Mouse (Mus musculus) monocyte, adult 2 months (primary cell): ENCODE results near the gene Rpl36a.
"Not testable (repeated sequence)": the region's sequence is repeated elsewhere in the genome, so short reads cannot be mapped to it uniquely, and the experiment has no call there.

Experiments used
- DNase-seq, 2 experiments: peaks; one replicate each; pipeline ENCODE4 v3.0.0; 2022; ENCODE audit warnings: low spot score in 2 of 2, low read depth in 1 of 2

Gene Rpl36a

DNA sequence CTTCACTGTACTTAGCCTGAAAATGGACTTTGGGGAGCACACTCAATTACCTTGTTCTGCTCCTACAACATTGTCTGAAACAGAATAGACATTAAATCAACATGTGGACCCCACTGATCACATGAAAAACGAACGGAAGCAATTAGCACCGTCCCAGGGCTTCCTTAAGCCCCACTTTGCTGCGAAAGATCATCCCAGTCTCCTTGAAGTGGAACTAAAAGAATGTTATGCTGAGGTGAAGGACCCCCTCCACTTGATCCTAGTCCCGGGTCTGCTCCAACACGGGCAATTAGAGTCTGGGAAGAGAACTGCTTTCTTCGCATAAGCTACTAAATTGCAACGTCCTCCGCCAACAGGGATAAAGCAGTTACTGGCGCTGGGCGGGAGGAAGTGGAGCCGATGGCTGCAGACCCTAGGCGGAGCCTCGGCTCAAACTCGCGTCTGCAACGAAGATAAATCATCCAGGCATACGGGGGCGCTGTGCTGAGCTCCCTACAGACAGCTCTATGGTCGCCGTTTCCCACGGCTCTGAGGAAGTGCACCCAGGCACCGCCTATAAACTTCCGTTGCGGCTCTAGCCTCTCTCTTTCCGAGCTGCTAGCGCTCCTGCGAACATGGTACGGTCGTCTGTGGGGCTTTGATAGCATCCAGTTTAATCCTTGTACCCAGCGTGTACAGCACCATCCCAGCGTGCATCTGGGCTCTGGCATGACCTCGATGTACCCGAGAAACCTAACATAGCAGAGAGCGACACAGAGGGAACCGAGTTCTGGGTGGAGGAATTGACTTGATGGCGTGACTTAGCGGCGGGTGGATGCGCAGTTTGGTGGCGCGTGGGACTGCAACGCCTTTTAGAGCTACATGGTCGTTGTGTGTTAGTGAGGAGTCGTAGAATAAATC is at the start of gene Rpl36a:
Rpl36a (plus strand) TSS at position 552 of the 900 bp plus-strand sequence.
- peak; percentile 71 to 89 for DNase-seq

- DNase-seq, result not testable (repeated sequence)
These were observed 45.7 kb upstream of the Rpl36a start for GRCm38 (mm10) chrX:134539795-134540194.

- DNase-seq, result no peak
These were observed 44.9 kb upstream of the Rpl36a start for GRCm38 (mm10) chrX:134540414-134541135.

DNA sequence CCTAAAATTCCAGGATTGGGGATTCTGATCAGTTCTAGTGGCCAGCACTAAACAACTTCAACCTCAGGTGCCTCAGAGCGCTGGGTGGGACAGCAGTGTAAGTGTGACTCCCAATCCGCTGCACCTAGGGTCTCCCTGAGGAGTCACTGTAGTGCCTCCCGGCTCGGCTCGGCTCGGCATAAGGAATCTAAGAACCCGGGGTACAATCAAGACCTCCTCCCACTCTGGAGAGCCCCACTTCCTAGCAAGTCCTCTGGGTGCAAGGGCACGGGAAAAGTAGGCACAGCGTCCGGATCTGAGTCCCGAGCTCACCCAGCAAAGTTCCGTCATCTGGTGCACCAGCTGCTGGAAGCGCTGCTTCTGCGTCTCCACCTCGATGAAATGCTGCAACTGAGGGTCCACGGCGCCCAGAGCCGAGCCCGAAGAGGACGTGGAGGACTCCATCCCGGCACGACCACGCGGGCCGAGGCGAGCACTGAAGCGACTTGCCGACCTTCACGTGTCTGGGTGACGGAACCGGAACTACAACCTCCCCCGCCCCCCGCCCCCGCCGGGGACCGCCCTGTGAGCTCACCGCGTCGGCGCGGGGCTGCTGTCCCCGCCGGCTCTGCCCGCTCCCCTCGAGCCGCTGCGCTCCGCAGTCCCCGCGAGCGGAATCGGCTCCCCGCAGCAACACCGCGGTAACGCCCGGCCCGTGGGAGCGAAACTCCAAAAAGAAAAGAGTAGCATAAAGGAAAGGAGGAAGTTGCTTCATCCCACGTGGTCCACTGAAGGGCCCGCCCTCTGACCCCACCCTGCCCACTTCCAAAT is 44.1 kb upstream of the Rpl36a start, which contains the start of gene Timm8a1:
Timm8a1 (minus strand) TSS at position 721 of the 810 bp plus-strand sequence.
- DNase-seq, result peak; percentile 7 to 62

- DNase-seq, result no peak
These were observed 43.5 kb upstream of the Rpl36a start for GRCm38 (mm10) chrX:134541955-134542308.

DNA sequence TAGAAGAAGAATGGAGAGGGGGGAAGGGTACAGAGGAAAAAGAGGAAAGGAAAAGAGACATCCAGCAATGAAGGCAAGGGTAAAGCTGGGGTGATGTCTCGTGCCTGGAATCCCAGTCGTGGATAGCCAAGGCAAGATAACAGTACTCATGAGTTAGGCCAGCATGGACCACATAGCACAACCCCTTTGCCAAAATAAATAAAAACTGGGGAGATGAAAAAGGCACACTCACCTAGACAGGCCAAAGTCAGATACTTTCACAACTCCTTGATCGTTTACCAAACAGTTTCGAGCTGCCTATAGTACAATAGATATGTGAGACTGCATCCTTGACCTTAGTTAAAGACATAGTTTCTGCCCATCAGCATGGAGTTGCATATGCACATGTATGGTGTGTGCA is 38.1 kb upstream of the Rpl36a start:
- DNase-seq, result no peak

DNA sequence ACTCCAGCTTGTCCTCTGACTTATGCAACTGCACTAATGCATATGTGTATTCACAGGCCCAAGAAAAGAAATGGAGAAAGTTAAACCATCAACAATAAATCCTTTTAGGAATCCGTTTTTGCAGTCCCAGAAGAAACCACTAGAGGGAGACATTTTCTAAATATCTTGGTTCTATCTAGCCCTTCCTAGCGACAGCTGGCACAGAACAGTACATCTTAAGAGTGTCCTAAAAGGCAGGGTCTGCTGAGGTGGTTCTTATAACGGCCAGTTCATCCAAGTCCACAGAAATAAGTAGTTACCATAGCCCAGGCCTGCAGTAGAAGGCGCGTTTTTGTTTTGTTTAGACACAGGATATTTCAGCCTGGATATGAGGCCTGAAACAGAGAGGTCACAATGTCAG is 34.6 kb upstream of the Rpl36a start:
- DNase-seq, result no peak

DNA sequence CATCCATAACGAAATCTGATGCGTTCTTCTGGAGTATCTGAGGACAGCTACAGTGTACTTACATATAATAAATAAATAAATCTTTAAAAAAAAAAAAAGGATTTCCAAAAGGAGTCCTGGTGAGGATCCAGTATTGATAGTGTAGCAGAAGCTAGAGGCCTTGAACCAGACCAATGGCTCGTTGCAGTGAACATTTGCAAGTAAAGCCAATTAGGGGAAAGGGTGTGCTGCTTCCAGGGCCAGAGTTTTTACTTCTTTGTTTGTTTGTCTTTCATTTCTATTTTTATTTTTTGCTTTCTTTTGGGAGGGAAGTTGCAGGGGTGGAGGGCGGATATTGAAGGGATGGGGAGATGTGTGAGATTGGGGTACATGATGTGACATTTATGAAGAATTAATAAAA is 32.1 kb upstream of the Rpl36a start:
- DNase-seq, result no peak

GRCm38 (mm10) chrX:134554425-134554824 is 31.0 kb upstream of the Rpl36a start:
- no peak for DNase-seq

DNA sequence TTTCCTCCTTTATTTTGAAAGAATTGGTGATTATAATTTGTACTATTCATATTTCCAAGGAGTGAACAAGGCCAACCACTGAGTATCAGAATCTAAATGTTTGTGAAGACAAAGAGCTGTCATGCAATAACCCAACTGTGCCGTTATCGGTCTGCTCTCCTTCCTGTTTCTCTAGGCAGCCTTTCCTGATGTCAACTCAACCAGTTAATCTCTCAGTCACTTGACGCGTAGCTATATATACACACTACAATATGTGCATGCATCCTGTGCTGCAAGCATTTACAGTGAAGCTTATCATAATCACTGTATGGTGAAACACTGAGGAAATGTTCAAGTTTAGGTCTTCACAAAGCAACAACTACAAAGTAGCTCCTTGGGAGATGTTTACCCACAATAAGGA is 21.1 kb upstream of the Rpl36a start:
- no peak for DNase-seq

- no peak for DNase-seq
These were observed 18.8 kb upstream of the Rpl36a start for GRCm38 (mm10) chrX:134566536-134567222.

GRCm38 (mm10) chrX:134577896-134578295 is 7.6 kb upstream of the Rpl36a start:
- no peak for DNase-seq

- no peak for DNase-seq
These were observed 4.7 kb upstream of the Rpl36a start for GRCm38 (mm10) chrX:134580528-134581305.

DNA sequence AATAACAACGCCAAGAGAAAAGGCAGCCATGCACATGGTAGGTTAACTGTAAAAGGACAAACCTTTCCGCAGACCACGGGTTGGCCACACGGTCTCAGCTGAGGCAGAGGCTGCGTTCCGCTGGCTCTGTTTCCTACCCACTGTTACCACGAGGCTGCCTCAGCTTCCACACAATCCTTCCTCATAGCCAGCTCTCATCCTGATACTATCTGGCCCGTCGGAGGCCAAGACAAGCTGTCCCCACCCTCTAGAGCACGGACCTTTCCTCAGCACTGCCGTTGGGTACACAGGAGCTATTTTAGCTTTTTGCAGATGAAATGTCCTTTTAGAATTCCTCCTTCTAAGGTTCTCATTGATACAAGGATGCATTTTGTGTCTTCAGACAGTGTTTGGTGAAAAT is 3.2 kb upstream of the Rpl36a start:
- no peak for DNase-seq

GRCm38 (mm10) chrX:134582888-134583669 is 2.4 kb upstream of the Rpl36a start, which contains the start of gene Btk:
Gene Btk (minus strand): TSS chrX:134583570.
- peak in 1 of 2 experiments; percentile 17 for DNase-seq

DNA sequence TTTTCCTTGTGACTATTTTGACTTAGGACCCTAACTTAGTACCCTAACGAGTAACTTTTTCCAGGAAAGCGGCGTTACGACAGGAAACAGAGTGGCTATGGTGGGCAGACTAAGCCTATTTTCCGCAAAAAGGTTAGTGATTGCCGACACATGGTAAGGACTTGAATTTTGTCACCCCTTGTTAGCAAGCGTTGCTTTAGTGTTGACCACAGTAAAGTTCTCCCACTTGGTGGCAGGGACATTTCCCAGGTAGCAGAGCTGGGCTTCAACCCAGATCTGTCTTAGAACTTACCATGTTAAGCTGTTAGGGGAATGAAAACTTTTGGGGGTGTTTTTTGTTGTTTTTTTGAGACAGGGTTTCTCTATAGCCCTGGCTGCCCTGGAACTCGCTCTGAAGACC is 993 bp downstream of the Rpl36a start:
- DNase-seq, result no peak

- no peak for DNase-seq
These were observed 2.8 kb downstream of the Rpl36a start for GRCm38 (mm10) chrX:134588261-134588660.

GRCm38 (mm10) chrX:134588997-134589396 is 3.5 kb downstream of the Rpl36a start:
- DNase-seq, result no peak

DNA sequence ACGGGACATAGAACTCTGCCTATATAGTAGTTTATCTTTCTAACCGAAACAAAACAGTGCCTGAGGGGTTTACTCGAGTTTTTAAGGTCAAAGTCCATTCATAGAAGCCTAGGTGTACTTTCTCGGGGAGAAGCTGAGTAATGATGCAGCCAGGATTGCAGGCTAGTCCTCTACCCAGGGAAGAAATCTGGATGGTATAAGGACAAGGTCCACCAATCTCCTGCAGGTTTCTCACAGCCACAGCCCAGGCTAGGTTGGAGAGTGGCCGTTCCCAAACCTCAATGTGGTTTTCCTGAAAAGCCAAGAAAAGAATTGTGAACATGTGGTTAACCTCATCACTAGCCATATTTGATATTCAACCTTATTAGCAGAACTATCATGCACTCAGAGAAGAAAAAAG is 4.4 kb downstream of the Rpl36a start:
- DNase-seq, result no peak
